Mouse (Mus musculus) thymus, postnatal 14 days (tissue): ENCODE data around the gene Zfp451.
"Not testable (repeated sequence)": the region's sequence is repeated elsewhere in the genome, so short reads cannot be mapped to it uniquely, and the experiment has no call there.

ENCODE experiments used
- DNase-seq: peaks from one replicate; pipeline ENCODE4 v3.0.0; 2021

Zfp451 gene

DNA sequence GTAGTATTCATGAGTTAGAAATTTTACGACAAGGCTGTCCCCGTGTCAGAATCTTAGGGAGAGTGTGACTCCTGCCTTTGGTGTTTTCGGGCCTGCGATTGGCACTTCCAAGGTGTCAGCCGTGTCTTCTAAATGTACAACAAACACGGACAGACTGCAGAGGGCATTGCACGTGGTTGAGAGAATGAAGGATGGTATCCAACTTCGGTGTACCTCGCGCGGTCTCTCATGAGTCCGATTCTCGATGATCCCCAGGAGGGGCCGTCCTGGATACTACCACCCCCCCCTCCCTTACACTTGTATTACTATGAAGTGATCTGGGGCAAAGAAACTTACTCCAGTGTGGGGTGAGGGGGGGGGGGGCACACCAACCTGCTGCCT lies 57.4 kb downstream of the Zfp451 start:
- DNase-seq, result peak; percentile 16

- DNase-seq, result no peak
Observed at GRCm38 (mm10) chr1:33756258-33757032, 58.0 kb downstream of the Zfp451 start.

- DNase-seq, result no peak
Observed at GRCm38 (mm10) chr1:33755799-33756198, 58.6 kb downstream of the Zfp451 start.

DNA sequence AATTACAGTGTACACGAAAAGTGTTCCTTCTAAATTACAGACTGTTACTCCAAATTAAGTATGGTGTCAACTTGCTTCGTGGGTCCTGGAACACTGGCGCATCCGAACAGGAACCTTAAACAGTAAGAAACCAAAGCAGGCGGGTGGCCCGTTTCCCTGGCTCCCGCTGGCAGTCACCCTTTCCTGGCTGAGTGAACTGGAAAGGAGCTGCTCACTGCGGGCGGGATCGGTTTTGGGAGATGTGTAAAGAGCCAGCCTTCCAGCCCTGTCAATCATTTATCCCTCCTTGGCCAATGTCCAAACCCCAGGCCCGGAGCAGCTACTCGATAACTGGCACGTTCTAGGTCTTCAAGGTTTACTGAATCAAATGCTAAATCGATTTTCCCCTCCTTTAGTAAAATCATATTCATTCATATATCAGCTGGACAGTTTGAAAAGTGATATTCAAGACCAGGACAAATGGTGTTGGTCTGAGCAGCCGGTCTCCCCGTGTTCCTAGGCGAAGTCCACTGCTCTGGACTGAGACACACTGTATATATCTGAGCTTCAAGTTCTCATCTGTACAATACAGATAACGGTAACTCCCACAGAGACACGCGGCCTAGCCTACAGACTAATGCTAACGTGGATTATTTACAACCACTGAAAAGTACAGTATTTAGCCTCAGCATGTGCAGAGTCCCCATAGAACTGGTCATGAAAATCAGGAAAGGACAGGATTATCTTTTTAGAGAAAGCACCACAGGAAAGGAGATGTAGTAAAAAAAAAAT lies 59.2 kb downstream of the Zfp451 start:
- DNase-seq, result no peak

DNA sequence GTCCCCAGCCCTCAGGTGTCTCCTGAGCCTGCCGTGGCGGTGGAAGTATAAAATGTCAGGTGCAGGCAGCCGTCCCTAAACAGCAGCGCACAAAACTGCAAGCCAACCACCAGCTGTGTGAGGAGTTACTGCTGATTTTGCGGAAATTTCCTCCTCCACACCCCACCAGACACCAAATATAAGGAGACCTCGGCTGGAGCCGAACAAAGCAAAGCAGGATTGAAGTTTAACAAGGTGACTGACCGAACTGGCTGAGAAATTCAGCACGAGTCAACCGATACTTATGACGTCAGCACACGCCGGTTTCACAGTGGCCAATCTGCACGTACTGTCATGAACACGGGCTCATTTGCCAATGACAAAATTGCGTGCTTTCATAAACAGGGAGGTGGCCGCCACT lies 60.3 kb downstream of the Zfp451 start:
- DNase-seq, result no peak

- DNase-seq, result no peak
Observed at GRCm38 (mm10) chr1:33751283-33751682, 63.1 kb downstream of the Zfp451 start.

DNA sequence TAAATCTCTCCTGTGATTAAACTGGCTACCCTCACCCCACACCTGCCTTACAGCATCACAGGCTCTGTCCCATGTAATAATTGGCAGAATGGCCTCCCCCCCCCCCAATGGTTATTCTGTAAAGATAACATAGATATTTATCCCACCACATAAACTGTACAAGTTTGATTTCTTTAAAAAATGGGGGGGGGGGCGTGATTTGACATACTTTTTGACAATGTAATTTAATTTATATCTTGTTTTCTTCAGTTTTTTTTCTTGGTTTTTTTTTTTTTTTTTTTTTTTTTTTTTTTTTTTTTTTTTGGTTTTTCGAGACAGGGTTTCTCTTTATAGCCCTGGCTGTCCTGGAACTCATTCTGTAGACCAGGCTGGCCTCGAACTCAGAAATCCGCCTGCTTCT lies 64.7 kb downstream of the Zfp451 start:
- DNase-seq, result not testable (repeated sequence)

GRCm38 (mm10) chr1:33749109-33749508 lies 65.3 kb downstream of the Zfp451 start:
- DNase-seq, result no peak

DNA sequence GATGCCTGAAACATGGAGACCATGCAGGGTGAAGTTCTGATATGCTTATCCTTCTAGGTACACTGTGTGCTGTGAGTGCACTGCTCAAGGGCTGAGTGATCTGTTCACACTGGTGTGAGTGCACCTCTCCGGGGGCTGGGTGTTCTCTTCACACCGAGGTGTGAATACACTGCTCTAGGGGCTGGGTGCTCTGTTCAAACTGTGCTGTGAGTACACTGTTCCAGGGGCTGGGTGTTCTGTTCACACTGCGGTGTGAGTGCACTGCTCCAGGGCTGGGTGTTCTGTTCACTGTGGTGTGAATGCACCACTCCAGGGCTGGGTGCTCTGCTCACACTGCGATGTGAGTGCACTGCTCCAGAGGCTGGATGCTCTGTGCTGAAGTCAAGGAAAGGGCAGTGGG lies 68.5 kb downstream of the Zfp451 start:
- DNase-seq, result no peak

DNA sequence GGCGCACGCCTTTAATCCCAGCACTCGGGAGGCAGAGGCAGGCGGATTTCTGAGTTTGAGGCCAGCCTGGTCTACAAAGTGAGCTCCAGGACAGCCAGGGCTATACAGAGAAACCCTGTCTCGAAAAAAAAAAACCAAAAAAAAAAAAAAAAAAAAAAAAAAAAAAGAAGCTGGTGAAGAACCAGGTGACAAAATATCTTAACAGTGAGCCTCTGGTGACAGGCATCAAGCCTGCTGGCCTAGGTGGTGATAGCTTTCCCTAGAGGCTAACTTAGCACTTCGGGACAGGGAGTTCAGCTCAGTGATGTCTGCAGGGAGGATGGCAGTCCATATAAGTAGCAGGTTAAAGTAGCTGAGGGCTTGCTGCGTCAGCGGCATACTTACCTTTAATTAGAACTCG lies 69.6 kb downstream of the Zfp451 start:
- not testable (repeated sequence) for DNase-seq

- peak; percentile 49 for DNase-seq
Observed at GRCm38 (mm10) chr1:33742903-33743302, 71.5 kb downstream of the Zfp451 start.

GRCm38 (mm10) chr1:33739302-33739701 lies 75.1 kb downstream of the Zfp451 start:
- peak; percentile 81 for DNase-seq

DNA sequence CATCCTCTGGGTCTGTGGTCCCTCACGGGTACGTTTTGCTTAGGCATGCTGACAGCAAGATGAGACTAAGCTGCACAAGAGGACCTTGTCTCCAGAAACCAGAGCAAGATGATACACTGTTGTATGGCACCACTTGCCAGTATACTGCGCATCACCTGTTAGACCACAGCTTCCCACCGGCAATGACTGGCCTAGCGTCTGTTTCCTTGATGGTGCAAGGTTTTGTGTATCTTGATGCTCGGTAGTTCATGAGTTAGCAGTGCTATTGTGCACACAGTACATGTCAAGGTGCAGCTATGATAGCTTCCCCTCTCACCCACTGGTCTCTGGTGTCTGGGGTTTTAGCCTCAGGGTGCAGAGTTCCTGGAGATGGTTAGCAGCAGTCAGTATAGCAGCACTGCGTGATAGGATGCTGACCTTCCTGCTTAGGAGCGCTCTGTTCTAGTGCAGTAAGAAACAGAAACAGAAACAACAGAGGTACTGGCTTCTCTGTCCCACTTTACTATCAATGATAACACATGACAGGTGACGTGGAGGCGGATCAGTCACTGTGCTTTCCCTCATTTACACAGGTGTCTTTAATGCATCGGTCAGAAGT lies 75.6 kb downstream of the Zfp451 start:
- no peak for DNase-seq

- no peak for DNase-seq
Observed at GRCm38 (mm10) chr1:33738281-33738680, 76.1 kb downstream of the Zfp451 start.

DNA sequence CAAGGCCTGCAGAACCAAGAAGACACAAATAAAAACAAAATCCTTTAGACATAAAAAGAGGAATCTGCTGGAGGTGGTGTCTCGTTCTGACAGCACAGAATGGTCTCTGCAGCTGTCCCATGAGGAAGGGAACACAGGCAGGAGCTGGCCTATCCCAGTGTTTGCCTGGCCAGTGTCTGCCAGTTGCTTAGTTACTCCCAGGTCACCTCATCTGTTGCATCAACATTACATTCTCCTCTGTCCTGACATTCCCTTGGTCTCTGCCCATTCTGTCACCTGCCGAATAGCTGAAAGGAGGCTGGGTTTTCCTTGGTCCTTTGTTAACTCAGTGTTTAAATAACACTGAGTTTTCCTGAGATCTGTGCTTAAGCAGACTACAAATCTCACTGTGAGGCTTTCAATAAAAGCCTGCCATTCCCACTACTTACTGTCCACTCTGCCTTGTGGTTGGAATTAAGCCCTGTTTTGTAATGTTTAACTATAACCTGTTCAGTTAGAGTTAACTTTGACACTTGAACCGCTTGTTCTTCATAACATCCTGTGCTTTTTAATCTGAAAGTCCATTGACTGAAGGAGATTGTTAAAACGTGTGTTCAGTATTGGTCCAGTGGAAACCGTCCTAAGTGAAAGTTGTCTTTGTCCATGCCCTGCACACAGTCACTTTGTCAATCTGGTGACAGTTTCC lies 80.3 kb downstream of the Zfp451 start:
- no peak for DNase-seq

- DNase-seq, result no peak
Observed at GRCm38 (mm10) chr1:33733044-33733443, 81.4 kb downstream of the Zfp451 start.

DNA sequence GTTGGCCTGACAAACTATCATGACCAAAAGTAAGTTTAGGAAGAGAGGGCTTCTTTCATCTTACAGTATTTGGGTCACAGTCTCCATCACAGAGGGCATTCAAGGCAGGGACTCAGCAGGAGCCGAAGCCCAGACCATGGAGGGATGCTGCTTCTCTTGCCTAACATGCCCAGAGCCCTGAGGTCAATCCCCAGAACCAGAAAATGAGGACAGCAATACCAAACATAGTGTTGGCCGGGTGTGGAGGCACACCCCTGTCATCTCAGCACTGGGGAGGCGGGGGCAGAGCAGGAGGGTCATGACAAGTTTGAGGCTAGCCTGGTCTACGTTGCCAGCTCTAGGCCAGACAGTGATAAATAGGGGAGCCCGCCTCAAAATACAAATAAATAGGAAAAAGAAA lies 89.3 kb downstream of the Zfp451 start:
- no peak for DNase-seq

DNA sequence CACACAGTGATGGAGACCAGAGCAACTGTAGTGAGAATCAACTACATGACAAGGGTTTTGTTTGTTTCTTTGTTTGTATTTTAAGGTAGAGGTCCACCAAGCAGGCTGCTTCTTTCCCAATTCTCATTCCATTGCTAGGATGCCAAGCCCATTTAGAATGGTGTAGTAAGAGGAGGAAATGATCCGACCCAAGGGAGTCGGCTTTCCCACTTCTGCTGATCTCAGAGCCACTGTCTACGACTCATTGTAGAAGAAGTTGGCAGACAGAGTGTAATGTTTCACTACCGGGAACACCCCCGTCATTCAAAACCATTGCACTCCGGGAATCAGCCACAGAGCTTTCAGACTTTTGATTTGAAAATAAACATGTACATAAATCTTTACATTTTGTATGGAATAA lies 89.9 kb downstream of the Zfp451 start:
- no peak for DNase-seq

DNA sequence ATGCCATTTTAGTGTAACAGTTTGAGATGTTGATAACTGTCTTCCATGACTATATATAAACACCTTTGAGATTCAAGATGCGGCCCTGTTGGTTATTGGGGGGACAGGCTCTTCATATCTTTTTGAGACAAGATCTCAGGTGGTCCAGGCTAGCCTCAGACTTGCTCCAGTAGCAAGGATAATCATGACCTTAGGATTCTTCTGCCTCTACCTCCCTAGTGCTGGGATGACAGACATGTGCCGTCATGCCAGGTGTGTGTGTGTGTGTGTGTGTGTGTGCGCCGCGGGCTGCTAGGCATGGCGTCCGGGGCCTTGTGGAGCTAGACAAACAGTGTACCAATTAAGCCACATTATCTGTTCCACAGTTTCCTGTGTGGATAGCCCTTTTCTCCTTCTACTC lies 93.4 kb downstream of the Zfp451 start:
- DNase-seq, result no peak

DNA sequence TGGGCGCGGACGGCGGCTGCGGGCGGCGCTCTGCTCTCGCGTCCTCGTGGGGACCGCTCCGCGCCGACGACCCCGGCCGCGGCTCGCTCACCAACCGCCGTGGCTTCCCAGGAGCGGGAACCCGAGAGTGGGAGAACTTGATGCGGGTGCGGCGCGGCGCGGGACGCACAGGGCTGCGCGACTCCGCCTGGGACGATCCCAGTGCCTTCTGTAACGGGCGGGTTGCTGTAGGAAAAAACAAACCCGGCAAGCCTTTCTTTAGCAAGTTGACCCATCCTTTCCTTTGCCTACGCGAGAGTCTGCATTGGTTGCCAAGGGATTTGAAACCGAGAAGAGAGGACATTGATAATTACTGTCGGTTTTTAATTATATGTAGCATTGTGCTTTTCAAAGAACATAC lies 94.2 kb downstream of the Zfp451 start:
- no peak for DNase-seq

- peak; percentile 83 for DNase-seq
Observed at GRCm38 (mm10) chr1:33719733-33720225, 94.6 kb downstream of the Zfp451 start, which contains the start of gene Rab23. Rab23 (plus strand) TSS chr1:33719887.

DNA sequence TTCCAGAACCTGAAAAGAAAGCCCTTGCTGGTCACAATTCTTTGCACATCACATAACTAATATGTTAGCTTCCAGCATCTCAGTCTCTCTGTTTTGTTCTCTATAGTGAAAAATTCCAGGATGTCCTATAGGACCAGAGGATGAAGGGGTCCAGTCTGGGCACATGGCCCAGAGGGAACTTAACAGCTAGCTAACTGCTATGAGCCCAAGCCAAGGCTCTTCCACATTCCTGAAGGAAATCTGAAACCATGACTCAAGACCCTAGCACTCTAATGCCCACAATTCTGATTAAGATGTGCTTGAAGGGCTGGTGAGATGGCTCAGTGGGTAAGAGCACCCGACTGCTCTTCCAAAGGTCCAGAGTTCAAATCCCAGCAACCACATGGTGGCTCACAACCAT lies 96.8 kb downstream of the Zfp451 start:
- DNase-seq, result no peak

DNA sequence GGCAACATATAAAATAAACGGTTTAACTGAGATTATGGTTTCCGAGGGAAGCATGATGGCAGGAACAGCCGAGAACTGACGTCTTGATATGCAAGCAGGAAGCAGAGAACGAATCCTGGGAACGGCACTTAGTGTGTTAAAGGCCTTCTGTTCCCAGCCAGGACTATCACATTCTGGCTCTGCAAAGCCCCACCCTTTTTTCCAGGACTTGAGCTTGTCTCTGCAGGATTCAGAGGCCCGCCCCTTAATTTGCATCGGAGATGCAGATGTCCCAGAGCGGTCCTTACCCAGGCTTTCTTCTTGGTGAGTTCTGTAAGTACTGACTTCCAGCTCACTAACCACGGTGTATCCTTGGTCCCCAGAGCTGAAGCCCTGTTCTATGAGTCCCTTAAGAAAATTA lies 99.6 kb downstream of the Zfp451 start:
- DNase-seq, result no peak
